Mouse (Mus musculus) retina, adult 2 months (tissue): Measurements from ENCODE around the gene Nol4l.

Experiments
- DNase-seq: peaks from one replicate; pipeline ENCODE4 v3.0.0-alpha.2; 2012; ENCODE audit warnings: low read depth, low spot score

The Nol4l gene

GRCm38 (mm10) chr2:153444254-153445136 is 85.3 kb downstream of the Nol4l start:
- DNase-seq: peak; percentile 40

GRCm38 (mm10) chr2:153443434-153444240 is 86.1 kb downstream of the Nol4l start:
- no peak for DNase-seq

GRCm38 (mm10) chr2:153442720-153443119 is 87.1 kb downstream of the Nol4l start:
- DNase-seq: no peak

GRCm38 (mm10) chr2:153441228-153441627 is 88.5 kb downstream of the Nol4l start:
- DNase-seq: no peak

GRCm38 (mm10) chr2:153440755-153441154 is 89.0 kb downstream of the Nol4l start:
- DNase-seq: no peak

GRCm38 (mm10) chr2:153437306-153437659 is 92.5 kb downstream of the Nol4l start:
- DNase-seq: no peak

GRCm38 (mm10) chr2:153436641-153437305 is 93.0 kb downstream of the Nol4l start:
- DNase-seq: no peak

- no peak for DNase-seq
Observed at GRCm38 (mm10) chr2:153434880-153435831, 94.6 kb downstream of the Nol4l start.

- no peak for DNase-seq
Observed at GRCm38 (mm10) chr2:153433859-153434258, 95.9 kb downstream of the Nol4l start.

GRCm38 (mm10) chr2:153432492-153432891 is 97.3 kb downstream of the Nol4l start:
- DNase-seq: no peak

- DNase-seq: no peak
Observed at GRCm38 (mm10) chr2:153430571-153430970, 99.2 kb downstream of the Nol4l start.

- no peak for DNase-seq
Observed at GRCm38 (mm10) chr2:153428485-153428884, 101.3 kb downstream of the Nol4l start.

- DNase-seq: no peak
Observed at GRCm38 (mm10) chr2:153426931-153427330, 102.8 kb downstream of the Nol4l start.

GRCm38 (mm10) chr2:153425998-153426670 is 103.6 kb downstream of the Nol4l start:
- no peak for DNase-seq

- no peak for DNase-seq
Observed at GRCm38 (mm10) chr2:153425124-153425844, 104.5 kb downstream of the Nol4l start.

GRCm38 (mm10) chr2:153424557-153424956 is 105.2 kb downstream of the Nol4l start:
- DNase-seq: no peak

- DNase-seq: no peak
Observed at GRCm38 (mm10) chr2:153423113-153423512, 106.7 kb downstream of the Nol4l start.

GRCm38 (mm10) chr2:153422051-153422450 is 107.7 kb downstream of the Nol4l start:
- peak; percentile 59 for DNase-seq

GRCm38 (mm10) chr2:153421233-153421632 is 108.5 kb downstream of the Nol4l start:
- no peak for DNase-seq

GRCm38 (mm10) chr2:153418381-153418780 is 111.4 kb downstream of the Nol4l start:
- DNase-seq: no peak
